ENCODE assay signal across 12 mouse cellular contexts in genomic region chr11:87007371-87007770, GRCm38 (mm10). TPM values are rescaled to one million over a fixed set of nuclear protein-coding genes. Genes with fewer than 3 reads are reported as not detected.
DNase-seq lines count a peak whose midpoint lies in the region; ATAC-seq lines count a peak whose summit lies in the region.
"Had no signal": no experiment of that assay in that cellular context is flagged by ENCODE, and none has a peak within 500 bp of the region (broad histone marks: within the 10 kb centered on the region; RNA-seq: fewer than 3 reads in every experiment).

No protein-coding gene starts in this region.

- H3K27me3 ChIP-seq in forebrain, embryonic 14.5 days (replicated peaks; ENCODE audit: control insufficient read depth, insufficient read depth, low read length), result no peaks in the 10 kb centered on the region
- no peaks in the 10 kb centered on the region for H3K27me3 ChIP-seq in forebrain, embryonic 10.5 days (ENCODE audit: poor library complexity, severe bottlenecking)
- no peaks in the 10 kb centered on the region for H3K27me3 ChIP-seq in limb, embryonic 12.5 days
- H3K27me3 ChIP-seq in limb, embryonic 10.5 days (ENCODE audit: low read depth, poor library complexity, severe bottlenecking), result no peaks in the 10 kb centered on the region
- no peaks in the 10 kb centered on the region for H3K27me3 ChIP-seq in midbrain, embryonic 14.5 days (ENCODE audit: control insufficient read depth, insufficient read depth, low read length)
- H3K27me3 ChIP-seq: liver, embryonic 12.5 days had no signal

- peak; percentile 84 for DNase-seq in forebrain, embryonic 14.5 days (ENCODE audit: low spot score)
- no peak for DNase-seq in forebrain, embryonic 10.5 days (ENCODE audit: extremely low spot score, low spot score)
- DNase-seq in limb, embryonic 10.5 days (ENCODE audit: low spot score), result no peak
- peak; percentile 69 for DNase-seq in midbrain, embryonic 14.5 days
- DNase-seq in spleen, postnatal 14 days (ENCODE audit: low spot score in 2 of 2), result no peak
- DNase-seq: kidney, adult 8-10 months; right cerebral cortex, postnatal 14 days had no signal

- H3K36me3 ChIP-seq in forebrain, embryonic 14.5 days (ENCODE audit: control insufficient read depth, insufficient read depth, low read length), result no peaks in the 10 kb centered on the region
- no peaks in the 10 kb centered on the region for H3K36me3 ChIP-seq in forebrain, embryonic 10.5 days (replicated peaks)
- H3K36me3 ChIP-seq in limb, embryonic 12.5 days, result no peaks in the 10 kb centered on the region
- H3K36me3 ChIP-seq in limb, embryonic 10.5 days, result no peaks in the 10 kb centered on the region
- no peaks in the 10 kb centered on the region for H3K36me3 ChIP-seq in midbrain, embryonic 14.5 days (ENCODE audit: control insufficient read depth, insufficient read depth, low read length)
- H3K36me3 ChIP-seq: liver, embryonic 12.5 days had no signal

- H3K4me2 ChIP-seq in forebrain, embryonic 14.5 days (ENCODE audit: low read length), result no peak overlapping the region
- no peak overlapping the region for H3K4me2 ChIP-seq in limb, embryonic 12.5 days
- no peak overlapping the region for H3K4me2 ChIP-seq in midbrain, embryonic 14.5 days (ENCODE audit: low read length)
- H3K4me2 ChIP-seq: heart, embryonic 11.5 days; liver, embryonic 12.5 days had no signal

- WGBS in forebrain, embryonic 14.5 days, result 5% methylated on average over 8 of the region's 8 CpGs
- WGBS in forebrain, embryonic 10.5 days, result 49% methylated on average over 8 of the region's 8 CpGs
- WGBS in limb, embryonic 12.5 days, result 56% methylated on average over 8 of the region's 8 CpGs
- 81% methylated on average over 8 of the region's 8 CpGs for WGBS in limb, embryonic 10.5 days
- 13% methylated on average over 8 of the region's 8 CpGs for WGBS in midbrain, embryonic 14.5 days

- H3K27ac ChIP-seq in forebrain, embryonic 14.5 days (ENCODE audit: low read depth, low read length), result no peak overlapping the region
- no peak overlapping the region for H3K27ac ChIP-seq in forebrain, embryonic 10.5 days
- H3K27ac ChIP-seq in limb, embryonic 12.5 days, result peak overlapping the region; percentile 77
- H3K27ac ChIP-seq in limb, embryonic 10.5 days, result no peak overlapping the region
- 0 out of 2 replicates have a peak overlapping the region, but pooled peaks have one; percentile 19 for H3K27ac ChIP-seq in brown adipose tissue, adult 24 weeks (replicated peaks; ENCODE audit: low read depth, low read length)
- H3K27ac ChIP-seq in midbrain, embryonic 14.5 days (replicated peaks; ENCODE audit: low read depth, low read length), result no peak overlapping the region
- H3K27ac ChIP-seq: liver, embryonic 12.5 days had no signal

- ATAC-seq in forebrain, embryonic 14.5 days, result peak; percentile 54
- ATAC-seq in limb, embryonic 12.5 days (ENCODE audit: insufficient number of reproducible peaks, insufficient read depth, low FRiP score, low TSS enrichment, low read depth), result no peak
- no peak for ATAC-seq in midbrain, embryonic 14.5 days (ENCODE audit: low FRiP score, low TSS enrichment)
- ATAC-seq in erythroblast, adult 5-6 weeks (replicated peaks; ENCODE audit: low FRiP score, poor library complexity, severe bottlenecking), result no peak
- ATAC-seq: liver, embryonic 12.5 days had no signal

- H3K4me3 ChIP-seq in forebrain, embryonic 14.5 days (ENCODE audit: low read depth, low read length), result no peak overlapping the region
- H3K4me3 ChIP-seq in forebrain, embryonic 10.5 days, result no peak overlapping the region
- no peak overlapping the region for H3K4me3 ChIP-seq in limb, embryonic 12.5 days (replicated peaks)
- H3K4me3 ChIP-seq in limb, embryonic 10.5 days, result no peak overlapping the region
- H3K4me3 ChIP-seq in brown adipose tissue, adult 24 weeks (ENCODE audit: insufficient read depth, low read depth, low read length), result no peak overlapping the region
- no peak overlapping the region for H3K4me3 ChIP-seq in midbrain, embryonic 14.5 days (replicated peaks; ENCODE audit: low read depth, low read length)
- H3K4me3 ChIP-seq: liver, embryonic 12.5 days had no signal

- no peaks in the 10 kb centered on the region for H3K4me1 ChIP-seq in forebrain, embryonic 14.5 days (ENCODE audit: control insufficient read depth, insufficient read depth, low read length)
- peaks cover 17% of the 10 kb centered on the region for H3K4me1 ChIP-seq in forebrain, embryonic 10.5 days
- H3K4me1 ChIP-seq in limb, embryonic 12.5 days (replicated peaks), result peaks cover 3% of the 10 kb centered on the region; the same call in 1 of the 2 replicates
- no peaks in the 10 kb centered on the region for H3K4me1 ChIP-seq in limb, embryonic 10.5 days
- peaks cover 2% of the 10 kb centered on the region; the same call in 1 of the 2 replicates for H3K4me1 ChIP-seq in brown adipose tissue, adult 24 weeks (ENCODE audit: control insufficient read depth, insufficient read depth, insufficient read length, low read length)
- peaks cover 2% of the 10 kb centered on the region; the same call in 1 of the 2 replicates for H3K4me1 ChIP-seq in midbrain, embryonic 14.5 days (ENCODE audit: control insufficient read depth, insufficient read depth, low read length)
- H3K4me1 ChIP-seq: liver, embryonic 12.5 days had no signal

- H3K9me3 ChIP-seq in forebrain, embryonic 14.5 days (replicated peaks; ENCODE audit: control insufficient read depth, low read length), result no peaks in the 10 kb centered on the region
- no peaks in the 10 kb centered on the region; the same call in 1 of the 2 replicates for H3K9me3 ChIP-seq in forebrain, embryonic 10.5 days
- no peaks in the 10 kb centered on the region for H3K9me3 ChIP-seq in limb, embryonic 12.5 days
- no peaks in the 10 kb centered on the region for H3K9me3 ChIP-seq in limb, embryonic 10.5 days (replicated peaks)
- no peaks in the 10 kb centered on the region for H3K9me3 ChIP-seq in midbrain, embryonic 14.5 days (ENCODE audit: control insufficient read depth, low read length)
- H3K9me3 ChIP-seq: liver, embryonic 12.5 days had no signal

- H3K9ac ChIP-seq in forebrain, embryonic 14.5 days (ENCODE audit: low read length), result no peak overlapping the region
- no peak overlapping the region for H3K9ac ChIP-seq in limb, embryonic 12.5 days (replicated peaks)
- H3K9ac ChIP-seq in midbrain, embryonic 14.5 days (replicated peaks; ENCODE audit: low read length), result no peak overlapping the region
- H3K9ac ChIP-seq: liver, embryonic 12.5 days had no signal

RNA-seq across cellular contexts. Expression of gene Ypel2, which starts 13.9 kb away (rescaled TPM):
- polyA plus RNA-seq in forebrain, embryonic 14.5 days (2014; fragmentation: Nextera tagmentation; extraction: Ambion mirVana), result 6.0 and 7.0 TPM in 2 replicates
- 2.9 and 3.2 TPM in 2 replicates for polyA plus RNA-seq in forebrain, embryonic 10.5 days (2016; fragmentation: Nextera tagmentation; extraction: Ambion mirVana)
- 9.8 and 10.5 TPM in 2 replicates for polyA plus RNA-seq in limb, embryonic 12.5 days (2016; fragmentation: Nextera tagmentation; extraction: Ambion mirVana)
- polyA plus RNA-seq in limb, embryonic 10.5 days (2016; fragmentation: Nextera tagmentation; extraction: Ambion mirVana), result 3.0 and 5.5 TPM in 2 replicates
- 9.6 and 11.2 TPM in 2 replicates for polyA plus RNA-seq in brown adipose tissue, adult 24 weeks (2012; ENCODE audit: insufficient read depth, insufficient read length, missing spikeins)
- polyA plus RNA-seq in midbrain, embryonic 14.5 days (2014; fragmentation: Nextera tagmentation; extraction: Ambion mirVana), result 6.0 and 6.2 TPM in 2 replicates
- total RNA-seq in erythroblast, adult 5-6 weeks (2015; ENCODE audit: low replicate concordance), result 0.19 and 1.5 TPM in 2 replicates
- 0.56 and 0.68 TPM in 2 replicates for total RNA-seq in erythroblast, adult 5-6 weeks (2017; ENCODE audit: low replicate concordance)

Comparison
In these comparisons a context has a peak if more than half of its experiments do, and no peak if none do; other contexts are left out.
1. DNase-seq: peak in forebrain, embryonic 14.5 days (single experiment) and midbrain, embryonic 14.5 days (single experiment); none in forebrain, embryonic 10.5 days (single experiment), limb, embryonic 10.5 days (single experiment) and spleen, postnatal 14 days (0 of 2).
2. H3K27ac ChIP-seq: peak in limb, embryonic 12.5 days (single experiment) and brown adipose tissue, adult 24 weeks (single experiment); none in forebrain, embryonic 14.5 days (single experiment), forebrain, embryonic 10.5 days (single experiment), limb, embryonic 10.5 days (single experiment) and midbrain, embryonic 14.5 days (single experiment).